Mouse (Mus musculus): ENCODE measurements around the gene Dennd4a.

Dennd4a gene

GRCm38 (mm10) chr9:64810822-64811537 lies at the start of gene Dennd4a:
Dennd4a (plus strand) TSS chr9:64811340.
- peak; percentile 98 for DNase-seq (ENCODE audit: low spot score)

DNA sequence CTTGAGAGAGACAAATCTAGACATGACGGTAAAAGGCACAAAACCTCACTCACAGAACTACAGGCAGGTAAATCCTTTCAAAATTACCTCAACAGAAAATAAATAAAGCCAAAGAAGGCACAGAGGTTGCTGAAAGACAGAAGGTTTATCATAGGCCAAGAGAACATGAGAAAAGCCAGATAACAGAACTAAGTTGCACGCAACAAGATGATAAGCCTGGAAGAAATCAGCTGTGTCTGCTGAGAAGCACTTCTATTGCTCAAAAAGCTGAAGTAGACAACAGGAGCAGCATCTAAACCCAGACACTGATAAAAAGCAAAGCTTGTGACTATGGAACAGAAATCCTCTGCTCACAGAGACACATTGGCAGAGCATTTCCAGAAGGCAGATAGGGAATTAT lies 46.3 kb upstream of the Dennd4a start:
- DNase-seq (ENCODE audit: low spot score) = no peak

DNA sequence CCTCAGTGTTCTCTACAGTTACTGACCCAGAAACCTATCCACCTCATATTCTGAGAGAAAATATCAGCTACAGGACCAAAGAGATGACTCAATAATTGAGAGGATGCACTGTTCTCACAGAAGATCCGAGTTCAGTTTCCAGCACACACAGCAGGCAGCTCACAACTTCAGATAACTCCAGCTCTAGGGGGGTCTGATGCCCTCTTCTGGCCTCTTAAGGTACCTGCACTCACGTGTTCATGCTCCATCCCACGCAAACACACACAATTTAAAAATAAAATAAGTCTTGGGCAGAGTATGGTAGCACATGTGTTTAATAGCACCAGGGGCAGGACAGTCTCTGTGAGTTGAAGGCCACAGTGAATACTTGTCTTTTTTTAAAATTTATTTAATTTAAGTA lies 45.0 kb upstream of the Dennd4a start:
- no peak for DNase-seq (ENCODE audit: low spot score)

DNA sequence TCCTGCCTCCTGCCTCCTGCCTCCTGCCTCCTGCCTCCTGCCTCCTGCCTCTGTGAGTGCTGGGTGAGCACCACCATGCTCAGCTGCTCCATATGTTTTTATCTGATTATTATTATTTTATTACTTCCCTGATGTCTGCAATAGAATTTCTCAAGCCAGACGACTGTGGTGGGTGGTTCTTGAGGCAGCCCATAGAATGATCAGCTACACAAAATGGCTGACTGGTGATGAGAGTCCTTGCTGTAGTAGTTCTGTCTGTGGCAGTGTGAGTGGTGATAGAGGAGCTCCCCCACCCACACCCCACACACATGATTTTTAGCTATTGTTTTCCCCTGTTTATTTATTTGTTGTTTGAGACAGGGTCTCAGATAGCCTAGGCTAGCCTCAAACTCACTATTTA lies 43.3 kb upstream of the Dennd4a start:
- DNase-seq (ENCODE audit: low spot score) = no peak

GRCm38 (mm10) chr9:64769066-64769695 lies 42.0 kb upstream of the Dennd4a start:
- DNase-seq (ENCODE audit: low spot score) = peak; percentile 50

GRCm38 (mm10) chr9:64769911-64770310 lies 41.2 kb upstream of the Dennd4a start:
- no peak for DNase-seq (ENCODE audit: low spot score)

- DNase-seq (ENCODE audit: low spot score) = no peak
Observed at GRCm38 (mm10) chr9:64770411-64770849, 40.7 kb upstream of the Dennd4a start.

- DNase-seq (ENCODE audit: low spot score) = peak; percentile 82
Observed at GRCm38 (mm10) chr9:64771236-64771635, 39.9 kb upstream of the Dennd4a start.

- DNase-seq (ENCODE audit: low spot score) = no peak
Observed at GRCm38 (mm10) chr9:64773254-64773653, 37.9 kb upstream of the Dennd4a start.

DNA sequence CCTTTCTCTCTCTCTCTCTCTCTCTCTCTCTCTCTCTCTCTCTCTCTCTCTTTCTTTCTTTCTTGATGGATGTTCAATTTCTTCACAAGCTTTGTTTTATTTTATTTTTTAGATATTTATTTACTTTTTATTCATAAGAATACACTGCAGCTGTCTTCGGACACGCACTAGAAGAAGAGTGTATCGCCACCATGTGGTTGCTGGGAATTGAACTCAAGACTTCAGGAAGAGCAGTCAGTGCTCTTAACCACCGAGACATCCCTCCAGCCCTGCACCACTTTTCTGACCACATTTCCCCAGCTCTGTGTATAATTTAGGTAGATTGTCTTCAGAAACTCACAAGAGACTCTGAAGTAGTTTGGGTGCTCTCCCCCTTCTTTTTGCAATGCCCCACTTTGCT lies 37.2 kb upstream of the Dennd4a start:
- DNase-seq (ENCODE audit: low spot score) = no peak

DNA sequence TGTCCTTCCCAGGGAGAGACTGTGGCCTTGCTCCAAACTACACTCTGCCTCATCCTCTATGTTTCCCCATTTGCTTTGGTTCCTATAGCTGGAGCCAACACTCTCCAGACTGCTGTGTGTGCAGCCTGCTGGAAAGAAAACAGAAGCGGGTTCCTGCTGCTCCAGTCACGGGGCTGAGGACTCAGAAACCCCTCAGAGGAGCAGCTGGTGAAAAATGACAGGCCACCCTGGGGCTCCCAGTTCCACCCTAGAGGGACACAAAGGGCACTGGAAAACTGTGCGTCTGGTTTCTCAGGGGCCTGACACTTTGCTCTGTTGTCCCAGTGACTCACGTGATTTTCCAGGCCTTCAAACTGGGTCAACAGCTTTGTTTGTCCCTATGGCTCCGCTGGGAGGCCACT lies 36.7 kb upstream of the Dennd4a start:
- DNase-seq (ENCODE audit: low spot score) = peak; percentile 53

- DNase-seq (ENCODE audit: low spot score) = no peak
Observed at GRCm38 (mm10) chr9:64774883-64775282, 36.3 kb upstream of the Dennd4a start.

DNA sequence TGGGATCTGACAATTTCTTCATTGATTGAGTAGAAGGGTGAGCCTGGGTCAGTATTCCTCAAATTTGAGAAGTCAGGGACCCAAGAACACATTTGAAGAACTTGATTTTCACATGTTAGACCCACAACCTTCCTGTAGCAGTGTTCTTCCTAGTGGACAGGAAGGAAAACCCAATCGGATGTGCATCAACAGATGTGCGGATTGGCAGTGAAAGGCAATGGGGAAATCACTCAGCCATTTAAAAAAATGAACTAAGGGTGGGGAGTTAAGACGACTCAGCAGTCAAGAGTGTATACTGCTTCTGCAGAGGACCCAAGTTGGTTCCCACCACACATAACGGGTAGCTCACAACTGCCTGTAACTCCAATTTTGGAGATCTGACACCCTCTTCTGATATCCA lies 35.6 kb upstream of the Dennd4a start:
- no peak for DNase-seq (ENCODE audit: low spot score)

- no peak for DNase-seq (ENCODE audit: low spot score)
Observed at GRCm38 (mm10) chr9:64777441-64777987, 33.6 kb upstream of the Dennd4a start.

DNA sequence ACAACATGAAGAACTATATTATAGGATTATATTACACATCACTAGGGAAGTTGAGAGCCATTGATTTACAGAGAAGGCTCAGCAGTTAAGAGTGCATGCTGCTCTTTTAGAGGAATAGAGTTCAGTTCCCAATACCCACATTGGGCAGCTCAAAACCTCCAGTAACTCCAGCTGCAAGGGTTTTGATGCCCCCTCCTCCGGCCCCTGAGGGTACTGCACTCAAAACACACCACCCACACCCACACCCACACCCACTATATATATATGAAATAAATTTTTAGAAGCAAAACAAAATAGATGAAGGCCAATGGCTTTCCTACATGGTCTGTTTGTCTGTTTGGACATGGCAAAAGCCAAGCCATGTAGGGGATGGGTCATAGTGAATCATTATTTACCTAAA lies 33.0 kb upstream of the Dennd4a start:
- no peak for DNase-seq (ENCODE audit: low spot score)

DNA sequence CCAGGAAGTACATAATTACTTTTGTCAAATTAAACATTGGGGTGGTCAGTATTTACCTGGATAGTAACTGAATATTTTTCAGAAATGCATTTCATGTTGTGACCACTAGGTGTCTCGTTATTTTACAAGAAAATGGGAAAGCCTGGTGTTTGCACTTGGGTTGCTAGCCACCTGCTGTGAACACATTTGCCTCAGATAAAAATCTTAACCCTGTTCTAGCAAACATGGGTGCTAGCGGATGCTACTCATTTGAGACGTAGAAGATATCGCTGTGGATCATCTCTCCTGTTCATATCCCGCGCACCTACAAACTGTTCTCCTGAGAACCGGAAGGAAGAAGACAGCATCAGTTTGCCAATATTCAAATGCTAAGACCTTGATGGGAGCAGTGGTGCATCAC lies 31.5 kb upstream of the Dennd4a start:
- no peak for DNase-seq (ENCODE audit: low spot score)

DNA sequence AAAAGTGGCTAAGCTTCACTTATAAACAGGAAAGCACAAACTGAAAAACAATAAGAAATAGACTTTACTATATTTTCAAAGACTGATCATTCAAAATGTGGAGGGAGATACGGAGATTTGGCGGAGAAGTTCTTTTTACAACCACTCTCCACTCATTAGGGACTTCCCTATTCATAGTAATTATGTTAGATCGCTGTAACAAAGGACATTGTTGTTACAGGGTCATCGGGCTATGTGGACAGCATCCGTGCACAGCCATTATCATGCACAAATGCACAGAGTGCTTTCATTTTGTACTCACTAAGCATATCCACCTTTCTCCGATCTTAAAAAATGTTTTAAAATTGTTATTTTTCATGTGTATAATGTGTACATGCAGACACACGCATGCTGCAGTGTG lies 27.6 kb upstream of the Dennd4a start:
- no peak for DNase-seq (ENCODE audit: low spot score)

GRCm38 (mm10) chr9:64784841-64785240 lies 26.3 kb upstream of the Dennd4a start:
- DNase-seq (ENCODE audit: low spot score) = peak; percentile 60

GRCm38 (mm10) chr9:64786216-64786905 lies 24.8 kb upstream of the Dennd4a start:
- DNase-seq (ENCODE audit: low spot score) = no peak

GRCm38 (mm10) chr9:64788070-64788469 lies 23.1 kb upstream of the Dennd4a start:
- no peak for DNase-seq (ENCODE audit: low spot score)

GRCm38 (mm10) chr9:64789341-64789761 lies 21.8 kb upstream of the Dennd4a start:
- no peak for DNase-seq (ENCODE audit: low spot score)

DNA sequence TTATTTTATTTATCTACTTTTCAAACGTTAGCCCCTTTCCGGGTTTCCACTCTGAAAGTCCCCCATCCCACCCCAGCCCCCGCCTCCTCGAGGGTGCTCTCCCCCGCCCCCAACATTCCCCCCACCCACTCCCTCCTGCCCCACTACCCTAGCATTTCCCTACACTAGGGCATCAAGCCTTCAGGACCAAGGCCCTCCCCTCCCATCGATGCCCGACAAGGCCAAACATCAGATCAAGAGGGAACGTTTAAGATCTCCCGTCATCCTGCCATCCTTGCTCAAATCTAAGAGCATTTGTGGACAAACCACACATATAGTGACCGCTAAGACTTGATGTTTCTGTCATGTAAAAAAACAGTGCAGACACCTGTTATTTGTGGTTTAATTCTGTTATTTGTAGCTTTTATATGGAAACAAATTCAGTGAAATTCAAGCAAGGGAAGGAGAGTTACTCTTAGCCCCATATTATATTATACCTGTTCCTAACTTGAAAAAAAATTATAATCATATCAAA lies 21.2 kb upstream of the Dennd4a start:
- no peak for DNase-seq (ENCODE audit: low spot score)

Measured in layer of hippocampus, adult 11-12 months (tissue).